Mouse (Mus musculus): Measurements from ENCODE around the gene Ndufa7. TPM values are rescaled to one million over a fixed set of nuclear protein-coding genes. Genes with fewer than 3 reads are reported as not detected.
"Not testable (repeated sequence)": the region's sequence is repeated elsewhere in the genome, so short reads cannot be mapped to it uniquely, and the experiment has no call there.

Ndufa7 gene
- total RNA-seq, 4 experiments from 2014 or later, result 371 to 504 (median 430) TPM

GRCm38 (mm10) chr17:33884320-33884719 is 59.9 kb downstream of the Ndufa7 start:
- not testable (repeated sequence) for DNase-seq

DNA sequence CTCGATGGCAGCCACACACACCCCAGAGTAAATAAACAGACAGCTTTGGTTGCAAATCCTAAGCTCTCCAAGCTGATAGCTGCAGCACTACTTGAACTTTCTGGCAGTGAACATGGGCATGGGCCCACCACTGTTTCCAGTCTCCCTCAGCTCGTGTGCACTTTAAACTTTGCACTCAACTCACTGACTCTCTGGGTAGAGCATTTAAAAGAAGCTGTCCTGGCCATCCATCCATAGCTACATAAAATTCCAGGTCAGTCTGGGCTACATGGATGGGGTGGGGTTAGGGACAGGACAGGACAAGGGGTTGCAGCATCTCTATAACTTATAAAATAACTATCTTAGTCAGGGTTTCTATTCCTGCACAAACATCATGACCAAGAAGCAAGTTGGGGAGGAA is 63.4 kb downstream of the Ndufa7 start:
- not testable (repeated sequence) for DNase-seq

Small RNA genes lying within 50 kb of the gene (microRNA-seq; reads per million reads assigned to microRNA genes)
- 0 reads per million in 2 experiments for gene Gm27740

Other genes with a start within 250 kb of the Ndufa7 start
- 10 to 100 TPM; 35.0 to 68.4 (median 50.1) TPM for gene Zfp414, start 195.5 kb upstream of the Ndufa7 start, total RNA-seq (2022)
- gene Pram1, start 186.5 kb upstream of the Ndufa7 start, total RNA-seq (2022), result 1 to 10 TPM in 2 of 4 experiments, under 1 TPM in 1, not detected in 1; 0.87 to 2.2 (median 2.1) TPM
- 100 to 1,000 TPM; 130 to 158 (median 141) TPM for gene Hnrnpm, start 137.7 kb upstream of the Ndufa7 start, total RNA-seq (2022)
- 100 to 1,000 TPM in 3 of 4 experiments, 10 to 100 TPM in 1; 96.1 to 125 (median 112) TPM for gene March2, start 105.9 kb upstream of the Ndufa7 start, total RNA-seq (2022)
- 100 to 1,000 TPM; 251 to 297 (median 270) TPM for gene Rab11b, start 64.0 kb upstream of the Ndufa7 start, total RNA-seq (2022)
- gene Angptl4, start 42.7 kb upstream of the Ndufa7 start, total RNA-seq (2022), result 10 to 100 TPM; 37.2 to 78.4 (median 46.3) TPM
- gene Kank3, start 14.1 kb upstream of the Ndufa7 start, total RNA-seq (2022), result 100 to 1,000 TPM in 3 of 4 experiments, 10 to 100 TPM in 1; 69.8 to 130 (median 111) TPM
- 1,000 to 10,000 TPM; 1,538 to 1,820 (median 1,607) TPM for gene Rps28, start within 50 bp of the Ndufa7 start, total RNA-seq (2022)
- gene Cd320, start 18.5 kb downstream of the Ndufa7 start, total RNA-seq (2022), result 10 to 100 TPM; 29.5 to 63.3 (median 37.6) TPM
- gene Gm7029, start 49.3 kb downstream of the Ndufa7 start, total RNA-seq (2022), result not detected
- gene Kifc1, start 66.1 kb downstream of the Ndufa7 start, total RNA-seq (2022), result 1 to 10 TPM; 1.7 to 3.2 (median 2.6) TPM
- not detected for gene Platr17, start 80.6 kb downstream of the Ndufa7 start, total RNA-seq (2022)
- 10 to 100 TPM; 30.2 to 36.2 (median 33.8) TPM for gene Daxx, start 84.8 kb downstream of the Ndufa7 start, total RNA-seq (2022)
- 100 to 1,000 TPM; 195 to 259 (median 213) TPM for gene Tapbp, start 91.3 kb downstream of the Ndufa7 start, total RNA-seq (2022)
- 10 to 100 TPM; 35.3 to 39.7 (median 37.5) TPM for gene Zbtb22, start 91.3 kb downstream of the Ndufa7 start, total RNA-seq (2022)
- gene Rgl2, start 105.0 kb downstream of the Ndufa7 start, total RNA-seq (2022), result 10 to 100 TPM; 42.1 to 76.2 (median 60.1) TPM
- 100 to 1,000 TPM in 1 of 4 experiments, 10 to 100 TPM in 3; 74.1 to 119 (median 79.6) TPM for gene Pfdn6, start 115.8 kb downstream of the Ndufa7 start, total RNA-seq (2022)
- gene Wdr46, start 116.1 kb downstream of the Ndufa7 start, total RNA-seq (2022), result 10 to 100 TPM; 30.0 to 43.8 (median 35.1) TPM
- 1 to 10 TPM; 6.9 to 8.7 (median 7.6) TPM for gene B3galt4, start 126.9 kb downstream of the Ndufa7 start, total RNA-seq (2022)
- gene Vps52, start 131.2 kb downstream of the Ndufa7 start, total RNA-seq (2022), result 10 to 100 TPM; 58.6 to 83.5 (median 69.6) TPM
- 100 to 1,000 TPM; 668 to 711 (median 693) TPM for gene Rps18, start 131.4 kb downstream of the Ndufa7 start, total RNA-seq (2022)
- 100 to 1,000 TPM; 493 to 638 (median 583) TPM for gene H2-K1, start 175.8 kb downstream of the Ndufa7 start, total RNA-seq (2022)
- 10 to 100 TPM; 42.7 to 84.4 (median 60.7) TPM for gene Ring1, start 200.1 kb downstream of the Ndufa7 start, total RNA-seq (2022)
- gene H2-Ke6, start 203.5 kb downstream of the Ndufa7 start, total RNA-seq (2022), result 100 to 1,000 TPM; 249 to 289 (median 271) TPM
- 100 to 1,000 TPM; 176 to 248 (median 200) TPM for gene Slc39a7, start 207.1 kb downstream of the Ndufa7 start, total RNA-seq (2022)
- gene Rxrb, start 207.2 kb downstream of the Ndufa7 start, total RNA-seq (2022), result 10 to 100 TPM; 54.8 to 70.9 (median 62.7) TPM
- gene Col11a2, start 214.9 kb downstream of the Ndufa7 start, total RNA-seq (2022), result 1 to 10 TPM in 3 of 4 experiments, under 1 TPM in 1; 0.55 to 1.7 (median 1.4) TPM

Measured in adrenal gland, adult 8-10 months (tissue).